Mouse (Mus musculus) kidney, adult 18-20 months (tissue): ENCODE measurements around the gene Il20.

ENCODE experiments used
- DNase-seq: peaks from one replicate; pipeline ENCODE4 v3.0.0; 2021

Il20 gene

DNA sequence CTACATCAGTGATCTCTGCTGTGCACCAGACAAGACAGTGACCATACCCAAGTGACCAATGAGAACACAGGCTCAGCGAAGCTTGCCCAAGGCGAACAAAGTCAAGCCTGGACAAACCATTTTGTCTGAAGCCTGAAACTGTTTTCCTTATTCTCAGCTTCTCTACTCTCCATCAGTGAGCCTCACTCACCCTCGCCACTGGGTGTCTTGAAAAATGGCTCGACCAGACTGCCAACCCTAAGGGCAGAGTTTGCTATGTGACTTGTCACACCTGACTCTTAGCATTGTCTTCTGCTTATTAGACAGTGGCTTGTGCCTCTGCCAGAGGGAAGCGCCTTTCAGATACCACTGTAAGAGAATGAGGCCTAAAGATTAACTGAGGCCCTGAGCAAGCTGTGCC is 46.5 kb downstream of the Il20 start:
- no peak for DNase-seq

DNA sequence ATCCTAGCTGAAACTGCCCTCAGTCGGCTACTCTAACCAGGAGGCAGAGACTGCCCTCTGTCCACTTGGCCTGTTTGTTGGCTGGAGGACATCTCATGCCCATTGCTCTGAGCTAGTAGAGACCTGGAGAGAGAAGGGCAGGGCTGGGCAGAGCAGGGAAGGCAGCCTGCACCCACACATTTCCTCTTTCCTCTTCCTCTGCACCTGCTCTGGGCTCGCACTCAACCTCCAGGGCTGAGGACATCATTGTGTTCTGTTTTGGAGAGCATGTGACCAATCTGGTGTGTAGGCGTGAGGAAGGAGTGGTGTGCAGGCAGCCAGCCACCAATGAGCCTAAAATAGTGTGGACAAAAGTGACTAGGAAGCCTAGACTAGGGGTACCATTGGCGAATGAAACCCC is 47.0 kb downstream of the Il20 start:
- DNase-seq, result no peak

DNA sequence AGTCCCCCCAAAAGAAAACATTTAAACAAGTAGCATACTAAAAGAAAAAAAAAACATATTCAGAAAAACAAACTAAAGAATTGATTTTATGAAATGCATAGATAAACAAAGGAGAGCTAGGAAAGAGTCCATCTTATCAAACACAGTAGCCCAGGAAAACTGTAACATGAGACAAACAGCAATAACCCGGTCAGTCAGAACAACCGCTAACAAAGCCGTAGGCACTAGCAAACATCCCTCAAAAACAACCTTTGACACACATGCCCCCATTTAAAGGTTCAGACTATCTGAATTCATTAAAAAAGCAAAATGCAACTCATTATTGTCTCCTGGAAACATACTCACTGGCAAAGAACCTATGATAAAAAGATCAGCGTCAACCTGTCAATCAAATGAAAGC is 53.8 kb downstream of the Il20 start:
- DNase-seq, result no peak
